Mouse (Mus musculus): ENCODE data around the gene Acacb.

- TF ChIP-seq POLR2A (IDR thresholded peaks at IDR 0.05; ENCODE audit: control insufficient read depth, low read depth, low read length) (no peak), CTCF (IDR thresholded peaks at IDR 0.05; ENCODE audit: control insufficient read depth, insufficient read depth, insufficient replicate concordance, low read depth, low read length) (no peak)
Measured at GRCm38 (mm10) chr5:114290004-114290403, 143.7 kb downstream of the Acacb start.

All from testis, adult 2 months (tissue).